Mouse (Mus musculus) heart, adult 2 months (tissue): ENCODE results near the gene Inf2. TPM values are rescaled to one million over a fixed set of nuclear protein-coding genes. Genes with fewer than 3 reads are reported as not detected.

Experiments used
- DNase-seq, 2 experiments: peaks; one replicate each; pipeline ENCODE4 v3.0.0; 2021
- H3K27ac ChIP-seq: fragments of 200-600 bp; 2 replicates; pipeline ENCODE4 v1.8.1; 2022
- H3K27me3 ChIP-seq: fragments of 200-500 bp; 2 replicates; pipeline ENCODE4 v1.6.1; 2012; ENCODE audit warnings: mild to moderate bottlenecking, low read length, inconsistent platforms, mixed read lengths; ENCODE audit not compliant: control insufficient read depth, insufficient read depth
- H3K36me3 ChIP-seq: fragments of 200-500 bp; 2 replicates; pipeline ENCODE4 v1.6.1; 2012; ENCODE audit warnings: low read length, inconsistent platforms; ENCODE audit not compliant: control insufficient read depth, insufficient read depth
- H3K4me1 ChIP-seq: fragments of 200-500 bp; 2 replicates; pipeline ENCODE4 v1.6.1; 2011; ENCODE audit warnings: low read length; ENCODE audit not compliant: control insufficient read depth, insufficient read depth
- H3K4me3 ChIP-seq: fragments of 200-600 bp; 2 replicates; pipeline ENCODE4 v1.8.1; 2022
- H3K79me2 ChIP-seq: fragments of 200-500 bp; replicated peaks from 2 replicates; pipeline ENCODE4 v1.6.1; 2012; ENCODE audit warnings: mild to moderate bottlenecking, inconsistent platforms, low read length, moderate library complexity, mixed read lengths; ENCODE audit not compliant: control insufficient read depth, insufficient read depth
- H3K9ac ChIP-seq: fragments of 200-500 bp; 2 replicates; pipeline ENCODE4 v1.6.1; 2012; ENCODE audit warnings: low read depth, mild to moderate bottlenecking, control low read depth, inconsistent platforms, low read length, mixed read lengths
- CTCF ChIP-seq: fragments of 200-600 bp; IDR thresholded peaks from 2 replicates; pipeline ENCODE4 v1.8.1; 2022; ENCODE audit warnings: antibody characterized with exemption, mild to moderate bottlenecking, moderate library complexity
- EP300 ChIP-seq: fragments of 200-500 bp; IDR thresholded peaks from 2 replicates; pipeline ENCODE4 v1.6.1; 2011; ENCODE audit warnings: low read depth, low read length, control low read depth; ENCODE audit not compliant: insufficient read depth
- POLR2A ChIP-seq: fragments of 200-500 bp; IDR thresholded peaks from 2 replicates; pipeline ENCODE4 v1.6.1; 2011; ENCODE audit warnings: mild to moderate bottlenecking, low read depth, low read length, control low read depth; ENCODE audit not compliant: insufficient read depth
- WGBS: fragments of 180-500 bp; shearing (Covaris S2); methylation state at CpG from one replicate; pipeline ENCODE4 v1.1.7; 2018; 5-methylcytosine and 5-hydroxymethylcytosine counted together
- intact Hi-C: fragments of 180-260 bp; cut with DNase I; formaldehyde crosslinking; loops from one replicate; pipeline ENCODE4 v1.15.1; 2025
- polyA plus RNA-seq: library from polyadenylated mRNA; depleted of rRNA; stranded (reverse); fragments of >200 nt; gene quantifications from 2 replicates; pipeline ENCODE4 v1.2.3, GENCODE M21; 2012
- total RNA-seq, 2 experiments: library from RNA; stranded (reverse); gene quantifications; 2 replicates each; pipeline ENCODE4 v1.2.3; 2021

The Inf2 gene
- total and polyA plus RNA-seq, 3 experiments = 12.7 to 17.3 (median 15.0) TPM

GRCm38 (mm10) chr12:112651778-112652439, 63.3 kb downstream of the Inf2 start:
- Histone ChIP-seq H3K27ac (no peak overlapping the region), H3K4me3 (no peak overlapping the region), H3K27me3 (no peaks in the 10 kb centered on the region), H3K4me1 (peaks cover 3% of the 10 kb centered on the region), H3K9ac (no peak overlapping the region), H3K36me3 (no peaks in the 10 kb centered on the region), H3K79me2 (no peaks in the 10 kb centered on the region)
- DNase-seq = no peak
- intact Hi-C loops = loop anchor here (5.0 to 10.0 kb wide), 2 partner anchors 40 to 193 kb away; no protein-coding TSS in a partner anchor
- TF ChIP-seq EP300 (no peak), POLR2A (no peak), CTCF (no peak)
- WGBS = 70% methylated on average over 5 of the region's 5 CpGs

- peak; percentile 85 to 91 for DNase-seq
- H3K4me3 ChIP-seq = no peak overlapping the region
- no peaks in the 10 kb centered on the region for H3K27me3 ChIP-seq
- intact Hi-C loops = loop anchor here (1.0 to 10.0 kb wide), 3 partner anchors 39 to 192 kb away; no protein-coding TSS in a partner anchor
- H3K36me3 ChIP-seq = no peaks in the 10 kb centered on the region
- 23% methylated on average over 7 of the region's 7 CpGs for WGBS
- peak overlapping the region; percentile 10; the same call in 1 of the 2 replicates for H3K27ac ChIP-seq
- TF ChIP-seq CTCF (peak; percentile 98), EP300 (peak; percentile 99), POLR2A (0 out of 2 replicates have a peak, but pooled peaks have one; percentile 2)
- no peaks in the 10 kb centered on the region for H3K79me2 ChIP-seq
- H3K4me1 ChIP-seq = peaks cover 3% of the 10 kb centered on the region
- no peak overlapping the region for H3K9ac ChIP-seq
Observed at GRCm38 (mm10) chr12:112653157-112653824, 64.7 kb downstream of the Inf2 start.

- intact Hi-C loops = loop anchor here (5.0 to 10.0 kb wide), 2 partner anchors 38 to 191 kb away; no protein-coding TSS in a partner anchor
- H3K27ac ChIP-seq = no peak overlapping the region
- H3K27me3 ChIP-seq = no peaks in the 10 kb centered on the region
- TF ChIP-seq EP300 (no peak), POLR2A (no peak), CTCF (no peak)
- 92% methylated on average over 5 of the region's 5 CpGs for WGBS
- peaks cover 3% of the 10 kb centered on the region for H3K4me1 ChIP-seq
- H3K79me2 ChIP-seq = no peaks in the 10 kb centered on the region
- no peak overlapping the region for H3K4me3 ChIP-seq
- no peak for DNase-seq
- no peaks in the 10 kb centered on the region for H3K36me3 ChIP-seq
- no peak overlapping the region for H3K9ac ChIP-seq
Observed at GRCm38 (mm10) chr12:112654076-112654475, 65.5 kb downstream of the Inf2 start.

GRCm38 (mm10) chr12:112658619-112659018, 70.0 kb downstream of the Inf2 start:
- Histone ChIP-seq H3K27ac (no peak overlapping the region), H3K4me3 (no peak overlapping the region), H3K4me1 (no peaks in the 10 kb centered on the region), H3K79me2 (peaks cover 3% of the 10 kb centered on the region), H3K27me3 (no peaks in the 10 kb centered on the region), H3K36me3 (no peaks in the 10 kb centered on the region), H3K9ac (no peak overlapping the region)
- intact Hi-C loops = loop anchor here (1.0 to 10.0 kb wide), 3 partner anchors 16 to 186 kb away; partner anchors contain the start of gene Akt1
- peak in 1 of 2 experiments; percentile 56 for DNase-seq
- 63% methylated on average over 7 of the region's 7 CpGs for WGBS
- no peak for TF ChIP-seq POLR2A
- TF ChIP-seq EP300 = no peak
- TF ChIP-seq CTCF = no peak

DNA sequence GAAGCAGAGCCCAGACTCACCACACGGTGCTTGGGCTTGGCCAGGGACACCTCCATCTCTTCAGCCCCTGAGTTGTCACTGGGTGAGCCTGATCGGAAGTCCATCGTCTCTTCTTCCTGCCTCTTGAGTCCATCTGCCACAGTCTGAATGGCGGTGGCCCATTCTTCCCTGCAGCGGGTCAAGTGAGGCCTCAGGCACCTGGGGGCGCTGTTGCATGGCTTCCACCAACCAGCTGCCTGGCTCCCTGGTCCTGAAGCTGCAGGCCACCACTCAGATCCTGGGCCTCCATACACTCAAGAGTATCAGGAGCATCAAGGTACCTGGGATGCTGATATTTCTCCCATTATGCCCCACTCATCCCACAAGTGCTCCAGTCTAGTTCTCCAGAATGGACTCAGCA, 70.5 kb downstream of the Inf2 start:
- no peaks in the 10 kb centered on the region; the same call in 1 of the 2 replicates for H3K4me1 ChIP-seq
- H3K36me3 ChIP-seq = no peaks in the 10 kb centered on the region
- intact Hi-C loops = loop anchor here (1.0 to 10.0 kb wide), 3 partner anchors 16 to 186 kb away; partner anchors contain the start of gene Akt1
- no peaks in the 10 kb centered on the region for H3K27me3 ChIP-seq
- WGBS = 74% methylated on average over 6 of the region's 6 CpGs
- H3K4me3 ChIP-seq = no peak overlapping the region
- DNase-seq = peak; percentile 71 to 83
- no peak overlapping the region for H3K9ac ChIP-seq
- no peak overlapping the region for H3K27ac ChIP-seq
- H3K79me2 ChIP-seq = peaks cover 7% of the 10 kb centered on the region
- no peak for TF ChIP-seq EP300
- no peak for TF ChIP-seq POLR2A
- no peak; the same call in none of the 2 replicates for TF ChIP-seq CTCF
